Mouse (Mus musculus) stomach, postnatal 0 days (tissue): ENCODE measurements around the gene Snapin. TPM values are rescaled to one million over a fixed set of nuclear protein-coding genes. Genes with fewer than 3 reads are reported as not detected.

Experiments used
- ATAC-seq: fragments of 200-750 bp; cut with Nextera tagmentation; 2 replicates; pipeline ENCODE4 v1.8.0; 2017; ENCODE audit not compliant: low FRiP score, low TSS enrichment
- DNase-seq: peaks from one replicate; pipeline ENCODE4 v3.0.0-alpha.2; 2016; ENCODE audit warnings: low spot score
- H3K27ac ChIP-seq: fragments of 300-500 bp; sonication (generic); replicated peaks from 2 replicates; pipeline ENCODE4 v1.5.1; 2014; ENCODE audit warnings: mild to moderate bottlenecking, control low read depth
- H3K27me3 ChIP-seq: fragments of 300-500 bp; sonication (generic); 2 replicates; pipeline ENCODE4 v1.6.1; 2014; ENCODE audit warnings: low read length; ENCODE audit not compliant: control insufficient read depth, insufficient read depth
- H3K36me3 ChIP-seq: fragments of 300-500 bp; sonication (generic); 2 replicates; pipeline ENCODE4 v1.6.1; 2014; ENCODE audit warnings: low read length, mixed read lengths; ENCODE audit not compliant: control insufficient read depth, insufficient read depth
- H3K4me1 ChIP-seq: fragments of 300-500 bp; sonication (generic); replicated peaks from 2 replicates; pipeline ENCODE4 v1.6.1; 2014; ENCODE audit warnings: antibody characterized with exemption; ENCODE audit not compliant: control insufficient read depth, insufficient read depth
- H3K4me2 ChIP-seq: fragments of 300-500 bp; sonication (generic); replicated peaks from 2 replicates; pipeline ENCODE4 v1.6.1; 2014; ENCODE audit warnings: low read depth, mild to moderate bottlenecking, control low read depth, moderate library complexity
- H3K4me3 ChIP-seq: fragments of 300-500 bp; sonication (generic); 2 replicates; pipeline ENCODE4 v1.5.1; 2014; ENCODE audit warnings: low read depth, low read length, control low read depth
- H3K9ac ChIP-seq: fragments of 300-500 bp; sonication (generic); 2 replicates; pipeline ENCODE4 v1.6.1; 2014; ENCODE audit warnings: mild to moderate bottlenecking, low read length, control low read depth, mixed read lengths
- H3K9me3 ChIP-seq: fragments of 300-500 bp; sonication (generic); 2 replicates; pipeline ENCODE4 v1.6.1; 2016; ENCODE audit warnings: low read length; ENCODE audit not compliant: control insufficient read depth
- CTCF ChIP-seq: IDR thresholded peaks from 2 replicates; pipeline ENCODE4 v1.5.1; 2016; ENCODE audit warnings: antibody characterized with exemption, low read depth, mild to moderate bottlenecking, moderate library complexity
- EP300 ChIP-seq: optimal IDR thresholded peaks from 2 replicates; pipeline ENCODE3; 2016; ENCODE audit warnings: antibody characterized with exemption
- WGBS: fragments of 180-500 bp; shearing (Covaris S2); extraction: QIAGEN DNeasy Blood & Tissue Kit; methylation state at CpG from one replicate; pipeline ENCODE4 v1.1.7; 2014; 5-methylcytosine and 5-hydroxymethylcytosine counted together
- polyA plus RNA-seq: library from polyadenylated mRNA; unstranded; fragments of >200 nt; fragmentation: Nextera tagmentation; extraction: Ambion mirVana; gene quantifications from 2 replicates; pipeline ENCODE4 v1.2.1, GENCODE M21; 2015

The Snapin gene
- polyA plus RNA-seq, 1 experiment from 2014 or later, result 63.4 TPM

GRCm38 (mm10) chr3:90488576-90488975, 2.3 kb downstream of the Snapin start:
- 0 out of 2 replicates have a peak, but pooled peaks cover 4% of the 10 kb centered on the region for H3K36me3 ChIP-seq
- H3K9me3 ChIP-seq, result no peaks in the 10 kb centered on the region
- 80% methylated on average over 6 of the region's 6 CpGs for WGBS
- no peaks in the 10 kb centered on the region; the same call in 1 of the 2 replicates for H3K4me1 ChIP-seq
- no peak overlapping the region for H3K4me3 ChIP-seq
- no peak overlapping the region for H3K9ac ChIP-seq
- no peak for TF ChIP-seq EP300
- TF ChIP-seq CTCF, result no peak
- ATAC-seq (no peak), DNase-seq (no peak)
- no peak overlapping the region for H3K27ac ChIP-seq
- no peak overlapping the region for H3K4me2 ChIP-seq
- no peaks in the 10 kb centered on the region for H3K27me3 ChIP-seq

GRCm38 (mm10) chr3:90486998-90487397, 3.8 kb downstream of the Snapin start:
- 59% methylated on average over 5 of the region's 5 CpGs for WGBS
- H3K9ac ChIP-seq, result no peak overlapping the region
- no peaks in the 10 kb centered on the region; the same call in 1 of the 2 replicates for H3K4me1 ChIP-seq
- H3K4me2 ChIP-seq, result no peak overlapping the region
- DNase-seq, result peak; percentile 32
- peak; percentile 21; the same call in 1 of the 2 replicates for ATAC-seq
- peak overlapping the region; percentile 50; the same call in 1 of the 2 replicates for H3K27ac ChIP-seq
- no peak for TF ChIP-seq CTCF
- TF ChIP-seq EP300, result no peak
- no peaks in the 10 kb centered on the region for H3K27me3 ChIP-seq
- H3K36me3 ChIP-seq, result peaks cover 12% of the 10 kb centered on the region
- H3K9me3 ChIP-seq, result no peaks in the 10 kb centered on the region
- no peak overlapping the region for H3K4me3 ChIP-seq

- peak within 1 kb of the TSS; percentile 90 for H3K27ac ChIP-seq
- H3K9ac ChIP-seq, result peak within 1 kb of the TSS; percentile 83
- peak; percentile 99 for ATAC-seq
- TF ChIP-seq CTCF (peak; percentile 68), EP300 (peak; percentile 95)
- peak within 1 kb of the TSS; percentile 74 for H3K4me3 ChIP-seq
- WGBS, result under 1% methylated on average over 45 of the region's 45 CpGs
- H3K4me1 ChIP-seq, result no peaks in the 10 kb centered on the region
- no peaks in the 10 kb centered on the region for H3K27me3 ChIP-seq
- H3K36me3 ChIP-seq, result peaks cover 9% of the 10 kb centered on the region
- peak; percentile 95 for DNase-seq
- H3K9me3 ChIP-seq, result no peaks in the 10 kb centered on the region
- H3K4me2 ChIP-seq, result peak within 1 kb of the TSS; percentile 58
Observed at GRCm38 (mm10) chr3:90475831-90476611, 14.8 kb downstream of the Snapin start, which contains the start of gene Ilf2. Ilf2 (plus strand) TSS chr3:90476126.

- Histone ChIP-seq H3K27me3 (no peaks in the 10 kb centered on the region), H3K9ac (no peak overlapping the region), H3K4me3 (peak overlapping the region; percentile 21), H3K4me2 (peak overlapping the region; percentile 21; the same call in 1 of the 2 replicates), H3K9me3 (no peaks in the 10 kb centered on the region), H3K36me3 (peaks cover 3% of the 10 kb centered on the region; the same call in 1 of the 2 replicates), H3K27ac (no peak overlapping the region), H3K4me1 (no peaks in the 10 kb centered on the region)
- no peak for ATAC-seq
- no peak for DNase-seq
- TF ChIP-seq CTCF (no peak), EP300 (no peak)
- WGBS, result 34% methylated on average over 15 of the region's 16 CpGs
Observed at GRCm38 (mm10) chr3:90475151-90475830, 15.5 kb downstream of the Snapin start.

GRCm38 (mm10) chr3:90472213-90472612, 18.6 kb downstream of the Snapin start:
- no peaks in the 10 kb centered on the region for H3K9me3 ChIP-seq
- ATAC-seq, result no peak
- TF ChIP-seq EP300, result no peak
- TF ChIP-seq CTCF, result peak; percentile 74
- H3K4me1 ChIP-seq, result no peaks in the 10 kb centered on the region
- no peak overlapping the region for H3K9ac ChIP-seq
- no peaks in the 10 kb centered on the region for H3K27me3 ChIP-seq
- no peak overlapping the region for H3K4me3 ChIP-seq
- no peak overlapping the region for H3K4me2 ChIP-seq
- 18% methylated on average over 3 of the region's 3 CpGs for WGBS
- peak; percentile 40 for DNase-seq
- no peaks in the 10 kb centered on the region for H3K36me3 ChIP-seq
- no peak overlapping the region for H3K27ac ChIP-seq
